Mouse (Mus musculus): ENCODE measurements around the gene Sectm1a. TPM values are rescaled to one million over a fixed set of nuclear protein-coding genes. Genes with fewer than 3 reads are reported as not detected.
"Not testable (repeated sequence)": the region's sequence is repeated elsewhere in the genome, so short reads cannot be mapped to it uniquely, and the experiment has no call there.

Sectm1a gene
- total RNA-seq, 2 experiments from 2014 or later = not detected

DNA sequence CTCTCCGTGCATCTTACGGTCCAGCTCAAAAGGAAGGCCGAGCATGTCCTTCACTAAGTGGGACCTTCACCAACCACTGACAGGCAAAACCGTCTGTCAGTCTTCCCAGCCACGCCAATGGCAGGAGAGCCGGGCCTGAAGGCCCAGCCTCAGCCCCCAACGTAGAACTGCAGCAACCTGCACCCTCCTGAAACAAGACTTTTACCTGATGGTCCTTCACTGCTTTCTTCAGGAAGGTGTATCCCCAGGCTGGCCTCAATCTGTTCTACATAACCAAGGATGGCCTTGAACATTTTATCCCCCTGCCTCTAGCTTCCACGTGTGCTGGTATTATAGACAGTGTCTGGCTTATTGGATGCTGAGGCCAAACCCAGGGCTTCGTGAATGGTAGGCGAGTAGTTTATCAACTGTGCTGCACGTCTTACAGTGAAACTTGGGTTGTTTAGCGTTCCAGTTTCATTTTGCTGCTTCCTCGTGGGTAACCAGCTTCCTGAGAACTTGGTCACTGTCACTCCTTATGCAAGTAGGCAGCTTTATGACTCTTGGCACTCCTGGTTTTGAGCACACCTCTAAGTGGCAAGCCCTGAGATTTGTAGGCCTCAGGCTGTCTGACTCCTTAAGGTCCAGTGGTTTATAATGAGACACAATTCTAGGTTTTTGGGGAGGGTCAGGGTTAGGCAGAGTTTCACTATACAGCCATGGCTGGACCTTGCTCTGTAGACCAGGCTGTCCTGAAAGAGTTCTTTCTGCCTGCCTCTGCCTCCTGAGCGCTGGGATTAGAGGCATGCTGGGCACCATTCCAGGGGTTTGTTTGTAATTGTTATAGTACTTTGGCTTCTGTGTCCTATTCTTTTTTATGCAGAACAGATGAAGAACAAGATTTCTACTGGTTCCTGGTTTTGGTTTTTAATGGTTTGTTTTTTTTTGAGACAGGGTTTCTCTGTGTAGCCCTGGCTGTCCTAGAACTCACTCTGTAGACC is 11.9 kb upstream of the Sectm1a start:
- no peak for DNase-seq (ENCODE audit: low spot score in 2 of 2)
- intact Hi-C loops (cut with DNase I) = no loop called here

DNA sequence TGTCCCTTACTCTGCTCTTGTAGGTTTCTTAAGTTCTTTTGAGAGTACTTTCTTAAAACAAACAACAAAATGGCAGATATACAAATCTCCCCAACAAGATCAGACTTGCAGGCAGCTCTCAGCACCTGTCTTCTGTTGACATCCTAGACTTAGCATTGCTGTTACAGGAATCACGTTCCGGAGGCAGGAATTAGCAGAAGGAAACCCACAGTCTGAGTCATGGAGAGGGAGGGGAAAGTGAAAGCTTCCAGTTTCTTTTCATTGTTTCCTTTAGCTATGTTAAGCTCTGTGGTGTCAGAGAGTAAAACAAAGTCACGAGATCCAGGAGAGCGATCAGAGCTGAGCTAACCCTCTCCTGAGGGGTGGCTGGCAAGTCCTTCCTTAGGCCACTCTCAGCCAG is 9.9 kb upstream of the Sectm1a start:
- intact Hi-C loops (cut with DNase I) = no loop called here
- DNase-seq (ENCODE audit: low spot score in 2 of 2) = peak in 1 of 2 experiments; percentile 6

GRCm38 (mm10) chr11:121089756-121090546 is 8.9 kb upstream of the Sectm1a start:
- no peak for DNase-seq (ENCODE audit: low spot score in 2 of 2)
- intact Hi-C loops (cut with DNase I) = no loop called here

GRCm38 (mm10) chr11:121088997-121089396 is 8.0 kb upstream of the Sectm1a start:
- no peak for DNase-seq (ENCODE audit: low spot score in 2 of 2)
- intact Hi-C loops (cut with DNase I) = no loop called here

- DNase-seq (ENCODE audit: low spot score in 2 of 2) = no peak
- intact Hi-C loops (cut with DNase I) = no loop called here
These were observed 5.3 kb upstream of the Sectm1a start for GRCm38 (mm10) chr11:121086296-121086695.

- no peak for DNase-seq (ENCODE audit: low spot score in 2 of 2)
- intact Hi-C loops (cut with DNase I) = no loop called here
These were observed 4.2 kb upstream of the Sectm1a start for GRCm38 (mm10) chr11:121085181-121085580.

GRCm38 (mm10) chr11:121082857-121083500 is 2.0 kb upstream of the Sectm1a start:
- DNase-seq (ENCODE audit: low spot score in 2 of 2) = no peak
- intact Hi-C loops (cut with DNase I) = no loop called here

- no peak for DNase-seq (ENCODE audit: low spot score in 2 of 2)
- intact Hi-C loops (cut with DNase I) = no loop called here
These were observed 1.2 kb upstream of the Sectm1a start for GRCm38 (mm10) chr11:121082250-121082649.

DNA sequence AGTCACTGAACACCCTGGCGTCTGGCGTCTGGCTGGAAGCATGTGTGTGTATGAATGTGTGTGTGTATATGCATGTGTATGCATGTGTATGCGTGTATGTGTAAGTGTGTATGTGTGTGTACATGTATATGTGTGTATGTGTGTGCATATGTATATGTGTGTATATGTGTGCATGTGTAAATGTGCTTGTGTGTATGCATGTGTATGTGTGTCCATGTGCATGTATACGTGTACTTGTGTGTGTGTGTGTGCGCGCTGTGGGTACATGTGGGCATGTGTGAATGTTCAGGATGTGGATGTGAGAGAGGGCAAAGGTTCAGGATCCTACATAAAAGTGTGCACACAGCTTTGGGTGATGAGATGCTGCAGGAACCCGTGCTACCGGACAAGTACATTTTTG is 690 bp downstream of the Sectm1a start:
- no peak for DNase-seq (ENCODE audit: low spot score in 2 of 2)
- intact Hi-C loops (cut with DNase I) = no loop called here

GRCm38 (mm10) chr11:121075655-121076054 is 5.4 kb downstream of the Sectm1a start:
- intact Hi-C loops (cut with DNase I) = no loop called here
- no peak for DNase-seq (ENCODE audit: low spot score in 2 of 2)

DNA sequence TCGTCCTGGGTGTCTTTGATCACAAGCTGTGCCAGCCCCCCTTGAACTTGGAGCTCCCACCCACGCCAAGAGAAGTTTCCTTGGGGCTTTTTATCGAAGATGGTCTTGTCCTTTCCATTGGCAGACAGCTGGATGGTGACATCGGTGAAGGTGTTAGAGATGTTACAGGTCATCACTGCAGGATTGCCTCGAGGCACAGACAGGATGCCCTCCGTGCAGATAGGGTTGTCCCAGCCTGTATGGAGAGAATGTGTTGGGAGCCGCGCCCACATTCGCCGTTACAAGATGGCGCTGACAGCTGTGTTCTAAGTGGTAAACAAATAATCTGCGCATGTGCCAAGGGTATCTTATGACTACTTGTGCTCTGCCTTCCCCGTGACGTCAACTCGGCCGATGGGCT is 11.4 kb downstream of the Sectm1a start:
- DNase-seq (ENCODE audit: low spot score in 2 of 2); intact Hi-C loops (cut with DNase I): not testable (repeated sequence)

DNA sequence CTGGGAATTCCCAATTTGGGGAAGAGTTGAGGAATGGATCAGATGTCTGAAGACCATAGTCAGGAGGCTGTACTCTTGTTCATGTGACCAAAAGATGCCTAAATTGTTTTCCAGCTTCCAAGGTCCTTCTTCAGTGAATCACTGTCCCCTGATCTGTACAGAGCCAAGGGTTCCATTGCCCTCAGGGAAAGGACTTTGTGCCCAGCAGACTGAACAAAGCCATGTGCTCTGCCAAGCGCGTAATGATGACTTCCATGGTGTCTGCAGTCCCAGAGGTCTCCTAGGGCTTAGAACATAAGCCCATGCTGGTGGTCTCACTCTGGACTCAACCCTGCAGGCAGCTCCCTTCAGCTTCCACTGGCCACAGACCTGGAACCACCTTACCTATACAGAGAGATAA is 13.1 kb downstream of the Sectm1a start:
- intact Hi-C loops (cut with DNase I) = no loop called here
- no peak for DNase-seq (ENCODE audit: low spot score in 2 of 2)

- DNase-seq (ENCODE audit: low spot score in 2 of 2) = no peak
- intact Hi-C loops (cut with DNase I) = no loop called here
These were observed 16.8 kb downstream of the Sectm1a start for GRCm38 (mm10) chr11:121064197-121064596.

GRCm38 (mm10) chr11:121063379-121063778 is 17.6 kb downstream of the Sectm1a start, which contains the start of gene Sectm1b:
Sectm1b (minus strand) TSS chr11:121063569.
- intact Hi-C loops (cut with DNase I) = no loop called here
- DNase-seq (ENCODE audit: low spot score in 2 of 2) = no peak

DNA sequence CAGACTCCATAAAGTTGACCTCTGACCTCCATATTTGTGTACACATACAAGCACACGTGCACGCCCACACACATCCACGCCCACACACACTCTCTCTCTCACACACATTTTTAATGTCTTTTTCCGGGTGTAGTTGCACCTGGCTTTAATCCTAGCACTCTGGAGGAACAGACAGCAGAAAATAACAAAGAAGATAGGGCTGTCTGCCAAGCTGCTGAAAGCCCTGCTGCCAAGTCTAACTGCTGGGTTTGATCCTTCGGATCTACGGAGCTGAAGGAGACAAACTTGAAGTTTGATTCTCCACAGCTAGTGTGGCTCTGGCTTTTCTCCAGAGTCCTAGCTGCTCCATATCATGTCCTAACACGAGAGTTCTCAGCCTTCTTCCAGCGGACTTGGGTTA is 19.4 kb downstream of the Sectm1a start:
- intact Hi-C loops (cut with DNase I) = no loop called here
- peak in 1 of 2 experiments; percentile 28 for DNase-seq (ENCODE audit: low spot score in 2 of 2)

DNA sequence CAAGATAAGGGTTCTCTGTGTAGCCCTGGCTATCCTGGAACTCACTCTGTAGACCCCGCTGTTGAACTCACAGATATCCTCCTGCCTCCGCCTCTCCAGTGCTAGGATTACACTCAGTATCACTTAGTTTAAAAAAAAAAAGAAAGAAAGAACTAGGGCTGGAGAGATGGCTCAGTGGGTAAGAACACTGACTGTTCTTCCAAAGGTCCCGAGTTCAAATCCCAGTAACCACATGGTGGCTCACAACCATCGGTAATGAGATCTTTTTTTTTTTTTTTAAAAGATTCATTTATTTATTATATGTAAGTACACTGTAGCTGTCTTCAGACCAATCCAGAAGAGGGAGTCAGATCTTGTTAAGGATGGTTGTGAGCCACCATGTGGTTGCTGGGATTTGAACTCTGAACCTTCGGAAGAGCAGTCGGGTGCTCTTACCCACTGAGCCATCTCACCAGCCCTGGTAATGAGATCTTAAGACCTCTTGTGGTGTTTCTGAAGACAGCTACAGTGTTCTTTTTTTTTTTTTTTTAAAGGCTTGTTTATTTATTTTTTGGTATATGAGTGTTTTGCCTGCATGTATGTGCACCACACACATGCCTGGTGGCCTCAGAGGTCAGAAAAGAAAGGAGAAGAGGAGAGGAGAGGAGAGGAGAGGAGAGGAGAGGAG is 20.5 kb downstream of the Sectm1a start:
- intact Hi-C loops (cut with DNase I); DNase-seq (ENCODE audit: low spot score in 2 of 2): not testable (repeated sequence)

- intact Hi-C loops (cut with DNase I) = no loop called here
- DNase-seq (ENCODE audit: low spot score in 2 of 2) = no peak
These were observed 21.5 kb downstream of the Sectm1a start for GRCm38 (mm10) chr11:121059471-121059870.

GRCm38 (mm10) chr11:121058956-121059355 is 22.1 kb downstream of the Sectm1a start:
- DNase-seq (ENCODE audit: low spot score in 2 of 2) = no peak
- intact Hi-C loops (cut with DNase I) = no loop called here

GRCm38 (mm10) chr11:121058122-121058521 is 22.9 kb downstream of the Sectm1a start:
- intact Hi-C loops (cut with DNase I) = no loop called here
- DNase-seq (ENCODE audit: low spot score in 2 of 2) = no peak
